Mouse (Mus musculus) 3T3-L1 (cell line): ENCODE measurements around the gene Msh5.
"Not testable (repeated sequence)": the region's sequence is repeated elsewhere in the genome, so short reads cannot be mapped to it uniquely, and the experiment has no call there.

Source experiments
- DNase-seq: peaks from one replicate; pipeline ENCODE4 v3.0.0-alpha.2; 2015; ENCODE audit warnings: low read depth, low spot score

Gene Msh5

GRCm38 (mm10) chr17:35023756-35024155, 22.8 kb downstream of the Msh5 start:
- no peak for DNase-seq

DNA sequence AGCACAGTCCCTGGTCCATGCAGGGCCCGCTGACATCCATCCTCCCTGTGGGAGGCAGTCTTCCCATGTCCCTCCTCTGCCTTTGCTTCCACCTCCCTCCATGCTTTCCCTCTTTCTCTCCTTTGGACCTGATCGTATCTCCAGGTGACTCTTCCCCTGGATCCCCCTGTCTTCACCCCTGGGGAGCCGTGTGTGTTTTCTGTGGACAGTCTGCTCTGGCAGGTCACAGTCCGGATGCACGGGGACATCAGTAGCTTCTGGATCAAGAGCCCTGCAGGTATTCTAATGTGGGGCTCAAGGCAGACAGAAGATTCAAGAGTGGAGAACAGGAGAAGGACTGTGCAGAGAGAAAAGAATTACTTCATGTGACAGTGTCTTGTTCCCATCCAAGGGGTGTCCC, 23.3 kb downstream of the Msh5 start:
- DNase-seq: no peak

GRCm38 (mm10) chr17:35022541-35023060, 23.9 kb downstream of the Msh5 start:
- DNase-seq: no peak

GRCm38 (mm10) chr17:35021842-35022477, 24.6 kb downstream of the Msh5 start:
- no peak for DNase-seq

DNA sequence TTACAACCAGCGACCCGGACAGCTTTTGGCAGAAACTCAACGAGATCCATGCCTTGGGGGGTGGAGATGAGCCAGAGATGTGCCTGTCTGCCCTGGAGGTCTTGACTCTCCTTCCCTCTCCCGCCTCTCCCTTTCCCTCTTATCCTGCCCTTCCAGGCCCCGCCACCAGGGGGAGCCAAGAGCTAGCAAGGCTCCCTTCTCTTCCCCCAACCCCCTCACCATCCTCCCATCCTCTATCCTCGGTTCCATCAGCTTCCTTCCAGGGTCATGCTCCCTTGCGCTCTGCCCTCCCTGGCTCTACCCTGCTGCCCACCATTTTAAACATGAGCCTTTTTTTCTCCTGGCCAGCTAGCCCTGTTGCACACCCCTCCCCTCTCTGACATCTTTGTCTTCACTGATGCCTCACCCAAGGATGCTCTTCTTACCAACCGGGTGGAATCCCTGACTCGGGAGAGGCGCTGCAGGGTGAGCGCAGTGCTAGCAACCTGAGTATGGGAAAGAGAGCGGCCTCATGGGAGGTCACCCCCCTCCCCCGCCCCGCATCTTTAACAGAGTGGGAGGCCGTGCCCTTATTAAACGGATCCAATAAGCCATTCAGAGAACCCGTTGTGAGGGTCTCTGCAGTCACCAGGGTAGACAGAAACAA, 25.3 kb downstream of the Msh5 start:
- peak; percentile 92 for DNase-seq

GRCm38 (mm10) chr17:35020551-35020950, 26.0 kb downstream of the Msh5 start:
- no peak for DNase-seq

- DNase-seq: no peak
Measured at GRCm38 (mm10) chr17:35019894-35020293, 26.7 kb downstream of the Msh5 start.

DNA sequence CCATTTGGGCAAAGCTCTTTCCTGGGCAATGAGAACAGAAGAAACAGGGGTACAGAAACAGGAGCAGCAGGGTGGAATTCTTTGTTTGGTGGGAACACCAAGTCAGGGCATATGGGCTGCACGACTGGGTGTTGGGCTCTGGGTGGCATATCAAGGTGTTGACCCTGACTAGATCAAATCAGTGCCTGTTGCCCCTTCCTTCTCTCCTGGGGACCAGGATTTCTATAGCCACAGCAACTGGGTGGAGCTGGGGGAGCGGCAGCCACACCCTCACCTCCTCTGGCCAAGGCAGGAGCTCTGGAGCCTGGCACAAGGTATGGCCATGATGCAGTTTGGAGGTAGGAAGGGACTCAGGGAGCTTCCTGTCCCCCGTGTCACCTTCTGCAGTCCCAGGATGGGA, 28.4 kb downstream of the Msh5 start:
- no peak for DNase-seq

- no peak for DNase-seq
Measured at GRCm38 (mm10) chr17:35017706-35018030, 28.9 kb downstream of the Msh5 start.

GRCm38 (mm10) chr17:35016791-35017705, 29.5 kb downstream of the Msh5 start:
- no peak for DNase-seq

GRCm38 (mm10) chr17:35016376-35016775, 30.2 kb downstream of the Msh5 start, which contains the start of gene Vwa7:
TSS of gene Vwa7 (plus strand) at chr17:35016579.
- peak; percentile 63 for DNase-seq

GRCm38 (mm10) chr17:35015296-35015695, 31.2 kb downstream of the Msh5 start:
- DNase-seq: no peak

GRCm38 (mm10) chr17:35013221-35013620, 33.3 kb downstream of the Msh5 start:
- no peak for DNase-seq

DNA sequence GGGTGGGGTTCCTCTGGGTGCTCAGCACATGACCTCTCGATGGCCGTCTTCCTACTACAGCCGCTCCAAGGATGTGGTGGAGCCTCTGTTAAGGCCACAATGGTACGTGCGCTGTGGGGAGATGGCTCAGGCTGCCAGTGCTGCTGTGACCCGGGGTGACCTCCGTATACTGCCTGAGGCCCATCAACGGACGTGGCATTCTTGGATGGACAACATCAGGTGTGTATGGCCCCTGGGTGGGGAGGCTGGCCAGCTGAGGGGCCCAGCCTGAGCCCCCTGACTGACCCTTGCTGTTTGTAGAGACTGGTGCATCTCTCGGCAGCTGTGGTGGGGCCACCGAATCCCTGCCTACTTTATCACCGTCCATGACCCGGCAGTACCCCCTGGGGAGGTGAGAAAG, 34.1 kb downstream of the Msh5 start:
- no peak for DNase-seq

DNA sequence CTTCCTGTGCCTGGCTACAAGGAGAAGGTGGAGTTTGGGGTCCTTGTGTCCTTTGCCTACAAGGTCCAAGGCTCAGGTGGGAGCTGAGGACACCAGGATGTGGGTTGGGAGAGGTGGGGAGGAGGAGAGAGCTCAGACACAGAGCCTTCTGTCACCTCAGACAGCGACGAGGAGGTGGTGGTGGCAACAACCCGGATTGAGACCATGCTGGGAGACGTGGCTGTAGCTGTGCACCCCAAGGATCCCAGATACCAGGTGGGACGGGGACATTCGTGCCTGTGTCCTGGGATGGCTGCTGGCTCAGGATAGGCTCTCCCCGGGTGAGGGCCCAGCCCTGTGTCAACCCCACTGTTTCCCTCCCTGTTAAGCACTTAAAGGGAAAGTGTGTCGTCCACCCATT, 35.1 kb downstream of the Msh5 start:
- DNase-seq: no peak

DNA sequence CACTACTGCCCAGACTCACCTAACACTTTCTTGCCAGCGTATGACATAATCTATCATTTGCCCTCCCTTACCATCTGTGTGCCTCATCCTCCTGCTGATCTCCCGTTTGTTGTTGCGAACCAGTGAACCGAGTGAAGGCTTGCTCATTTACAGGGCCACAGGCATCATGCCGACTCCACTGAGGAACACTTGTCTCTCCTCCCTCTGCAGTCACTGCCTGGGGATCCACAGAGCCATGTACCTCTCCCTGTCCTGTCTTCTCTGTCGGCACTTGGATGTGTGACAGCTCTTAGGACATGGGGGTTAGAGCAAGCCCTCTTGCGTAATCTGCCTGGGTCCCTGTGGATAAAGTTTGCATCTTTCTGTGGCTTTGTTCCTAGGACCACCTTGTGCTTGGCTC, 37.0 kb downstream of the Msh5 start:
- no peak for DNase-seq

DNA sequence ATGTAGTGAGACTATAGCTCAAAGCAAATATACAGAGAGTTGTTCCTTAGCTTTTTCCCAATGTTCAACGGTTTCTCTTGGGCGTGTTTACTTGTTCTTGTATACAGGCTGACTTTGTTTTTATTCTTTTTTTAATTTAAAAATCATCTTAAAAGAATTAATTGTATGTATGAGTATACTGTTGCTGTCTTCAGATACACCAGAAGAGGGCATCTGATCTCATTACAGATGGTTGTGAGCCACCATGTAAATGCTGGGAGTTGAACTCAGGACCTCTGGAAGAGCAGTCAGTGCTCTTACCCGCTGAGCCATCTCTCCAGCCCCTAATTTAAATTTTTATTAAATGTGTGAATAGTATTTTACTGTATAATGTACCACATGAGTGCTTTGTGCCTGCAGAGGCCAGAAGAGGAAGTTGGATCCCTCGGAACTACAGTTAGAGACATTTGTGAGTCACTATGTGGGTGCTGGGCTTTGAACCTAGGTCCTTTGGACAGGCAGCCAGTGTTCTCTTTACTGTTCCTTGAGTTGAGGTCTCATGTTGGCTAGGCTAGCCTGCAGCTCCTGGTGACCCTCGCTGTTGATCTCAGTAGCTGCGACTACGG, 39.1 kb downstream of the Msh5 start:
- no peak for DNase-seq

- not testable (repeated sequence) for DNase-seq
Measured at GRCm38 (mm10) chr17:35005902-35006301, 40.6 kb downstream of the Msh5 start.

DNA sequence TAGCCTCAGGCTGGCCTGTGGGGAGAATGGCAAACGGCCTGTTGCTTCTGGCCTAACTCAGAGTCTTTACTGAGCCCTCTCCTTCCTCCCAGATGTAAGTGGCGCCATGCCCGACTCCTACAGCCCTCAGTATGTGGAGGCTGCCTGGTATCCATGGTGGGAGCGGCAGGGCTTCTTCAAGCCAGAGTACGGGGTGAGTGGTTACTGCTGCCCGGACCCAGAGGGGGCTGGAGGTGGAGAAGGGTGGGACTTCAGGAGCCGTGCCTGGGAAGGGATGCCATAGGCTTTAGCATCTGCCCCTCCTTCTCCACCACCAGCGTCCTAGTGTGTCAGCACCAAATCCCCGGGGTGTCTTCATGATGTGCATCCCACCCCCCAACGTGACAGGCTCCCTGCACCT, 41.4 kb downstream of the Msh5 start:
- no peak for DNase-seq

DNA sequence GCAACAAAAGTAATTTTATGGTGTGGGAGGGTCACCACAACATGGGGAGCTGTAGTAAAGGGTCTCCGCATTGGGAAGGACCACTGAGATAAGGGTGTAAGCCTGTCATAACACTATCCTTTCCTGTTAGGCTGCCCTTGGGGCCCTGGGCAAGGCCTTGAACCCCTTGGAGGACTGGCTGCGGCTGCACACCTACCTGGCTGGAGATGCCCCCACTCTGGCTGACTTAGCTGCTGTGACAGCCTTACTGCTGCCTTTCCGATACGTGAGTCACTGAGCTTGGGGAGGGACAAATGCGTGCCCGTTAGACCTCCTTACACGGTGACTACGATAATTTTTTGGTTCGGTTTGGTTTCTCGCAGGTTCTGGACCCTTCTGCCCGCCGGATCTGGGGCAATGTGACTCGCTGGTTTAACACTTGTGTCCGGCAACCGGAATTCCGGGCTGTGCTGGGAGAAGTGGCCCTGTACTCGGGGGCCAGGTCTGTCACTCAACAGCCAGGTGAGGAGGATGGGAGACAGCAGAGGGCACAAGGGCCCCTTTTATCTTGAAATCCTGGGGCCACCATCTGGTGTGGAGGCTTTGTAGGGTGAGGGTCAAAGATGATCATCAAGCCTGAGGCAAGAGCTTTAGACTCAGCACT, 42.3 kb downstream of the Msh5 start:
- no peak for DNase-seq

- no peak for DNase-seq
Measured at GRCm38 (mm10) chr17:35003022-35003838, 43.3 kb downstream of the Msh5 start.
